Mouse (Mus musculus) thymus, adult 18-20 months (tissue): ENCODE data around the gene Sh3gl2.

Source experiments
- DNase-seq, 2 experiments: peaks; one replicate each; pipeline ENCODE4 v3.0.0; 2022; ENCODE audit warnings: mixed read lengths in 2 of 2

The Sh3gl2 gene

DNA sequence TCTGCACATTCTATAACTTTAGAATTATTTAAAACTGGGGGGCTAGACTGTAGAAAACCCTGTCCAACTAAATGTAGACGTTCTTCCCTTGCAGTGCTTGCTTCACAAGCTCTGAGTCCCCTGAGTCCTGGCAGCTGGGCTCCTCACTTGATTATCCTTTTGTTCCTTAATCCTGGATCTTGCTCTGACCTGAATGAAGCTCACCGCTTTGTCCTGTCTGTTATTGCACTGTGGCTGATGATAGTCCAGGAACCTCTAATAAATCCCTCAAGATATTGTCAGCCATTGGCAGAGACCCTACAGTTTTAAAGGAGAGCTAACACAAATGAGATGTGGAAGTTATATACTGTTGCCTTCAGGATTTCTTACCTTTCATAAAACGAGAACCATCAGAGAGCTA is 114.2 kb downstream of the Sh3gl2 start:
- no peak for DNase-seq

DNA sequence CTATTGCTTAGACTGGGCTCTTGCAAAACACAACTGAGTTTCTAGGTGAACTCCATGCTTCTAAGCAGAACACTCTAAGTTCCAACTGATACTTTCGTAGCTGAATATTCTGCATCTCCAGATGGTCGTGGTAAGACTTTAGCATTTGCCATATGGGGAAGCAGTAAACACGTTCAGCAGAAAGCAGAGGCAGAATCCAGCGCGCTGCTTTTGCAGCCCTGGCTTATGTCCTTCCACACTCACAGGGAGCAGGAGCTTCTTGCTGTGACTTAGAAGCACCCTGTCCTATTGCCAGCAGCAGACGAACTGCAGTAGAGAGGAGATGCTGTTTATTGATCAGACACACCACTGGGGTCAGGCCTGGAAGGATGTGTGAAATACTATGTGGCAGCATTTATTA is 120.5 kb downstream of the Sh3gl2 start:
- no peak for DNase-seq

GRCm38 (mm10) chr4:85326052-85326451 is 121.1 kb downstream of the Sh3gl2 start:
- DNase-seq, result no peak

GRCm38 (mm10) chr4:85334688-85335200 is 129.8 kb downstream of the Sh3gl2 start:
- no peak for DNase-seq

DNA sequence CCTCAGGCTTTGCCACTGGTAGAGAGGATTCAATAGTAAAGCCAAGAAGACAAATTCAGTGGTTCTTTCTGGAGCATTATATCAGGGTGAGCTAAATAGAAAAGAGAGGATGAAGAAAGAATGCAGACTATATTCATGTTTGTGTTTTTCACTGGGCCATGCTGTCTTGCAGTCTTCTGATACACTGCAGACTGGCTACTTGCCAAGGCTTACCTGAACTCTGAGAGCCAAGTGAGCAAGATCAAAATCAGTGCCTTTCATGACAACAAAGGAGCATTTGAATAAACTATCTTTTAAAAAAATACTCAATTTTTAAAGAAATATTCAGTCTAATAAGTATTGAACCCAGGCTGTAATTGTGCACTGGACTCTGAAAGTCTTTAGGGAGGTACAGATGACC is 131.4 kb downstream of the Sh3gl2 start:
- DNase-seq, result no peak

GRCm38 (mm10) chr4:85339126-85339525 is 134.2 kb downstream of the Sh3gl2 start:
- DNase-seq, result no peak

DNA sequence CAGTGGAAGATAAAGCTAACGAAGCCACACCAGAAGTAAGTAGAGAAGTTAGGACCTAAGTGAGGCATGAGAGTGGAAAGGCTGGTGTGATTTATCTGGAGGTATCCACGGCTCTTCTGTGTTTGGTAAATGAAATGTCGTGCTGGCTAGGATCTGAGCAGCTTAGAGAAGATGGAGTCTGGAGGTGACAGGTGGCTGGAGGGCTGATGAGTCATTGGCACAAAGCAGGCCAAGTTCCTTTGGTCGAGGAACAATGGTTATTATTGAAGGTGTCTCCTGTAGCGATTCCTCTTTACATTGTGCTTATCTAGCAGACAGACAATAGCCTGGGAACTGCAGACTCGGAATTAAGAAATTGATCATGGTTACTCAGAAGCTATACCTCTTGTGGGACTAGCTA is 135.8 kb downstream of the Sh3gl2 start:
- no peak for DNase-seq

- no peak for DNase-seq
These were observed 141.0 kb downstream of the Sh3gl2 start for GRCm38 (mm10) chr4:85345911-85346310.

- no peak for DNase-seq
These were observed 143.2 kb downstream of the Sh3gl2 start for GRCm38 (mm10) chr4:85348079-85348643.

DNA sequence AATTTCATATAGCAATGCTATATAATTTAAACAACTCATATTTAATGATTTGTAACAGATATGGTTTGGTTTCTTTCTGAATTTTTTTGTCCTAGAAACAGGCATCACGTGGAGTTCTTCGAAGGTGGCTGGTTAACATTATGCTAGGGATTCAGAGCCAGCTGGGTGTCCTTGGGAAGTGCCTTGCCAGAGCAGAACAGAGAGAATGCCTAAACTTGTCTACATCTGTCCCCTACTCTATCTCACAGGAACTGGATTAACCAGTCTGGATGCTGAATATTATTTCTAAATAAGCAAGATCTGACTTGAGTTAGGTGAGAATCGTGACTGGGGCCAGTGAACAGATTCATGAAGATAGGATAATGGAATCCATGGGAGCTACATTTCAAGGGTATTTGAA is 157.7 kb downstream of the Sh3gl2 start:
- no peak for DNase-seq

DNA sequence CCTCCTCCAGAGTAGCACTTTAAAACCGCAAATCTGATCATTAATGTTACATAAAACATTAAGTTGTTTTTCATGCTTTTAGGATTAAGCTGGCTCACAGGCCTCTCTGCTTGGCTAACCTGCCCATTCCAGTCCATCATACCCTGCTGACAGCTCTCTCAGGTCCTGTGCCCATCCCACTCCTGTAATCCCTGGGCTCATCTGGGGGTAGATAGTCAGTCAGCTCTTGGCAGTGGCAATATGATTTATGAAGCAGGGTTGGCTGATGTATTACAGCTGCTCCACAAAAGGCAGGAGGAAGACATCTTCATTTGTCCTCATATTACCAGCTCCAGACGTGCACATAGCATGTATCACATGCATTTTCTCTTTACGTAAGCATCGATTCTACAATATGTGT is 158.3 kb downstream of the Sh3gl2 start:
- DNase-seq, result no peak

DNA sequence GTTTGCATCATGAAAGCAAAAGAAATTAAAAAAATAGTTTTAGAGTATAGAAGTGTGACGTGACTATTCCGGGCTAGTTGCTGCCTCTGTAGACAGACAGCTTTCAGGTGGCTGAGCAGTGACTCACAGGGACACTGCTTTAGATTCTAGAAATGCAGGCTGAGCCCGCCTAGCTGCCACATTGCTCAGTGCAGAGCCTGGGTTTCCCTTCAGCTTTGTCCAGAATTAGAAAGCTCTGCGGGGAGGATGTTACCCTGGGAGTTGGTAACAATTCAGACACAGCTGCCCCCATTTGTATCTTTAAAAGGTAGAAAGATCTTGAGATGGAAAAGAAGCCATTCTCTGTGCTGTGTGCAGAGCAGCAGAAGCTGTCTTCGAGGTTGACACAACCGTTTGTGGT is 166.1 kb downstream of the Sh3gl2 start:
- DNase-seq, result no peak

DNA sequence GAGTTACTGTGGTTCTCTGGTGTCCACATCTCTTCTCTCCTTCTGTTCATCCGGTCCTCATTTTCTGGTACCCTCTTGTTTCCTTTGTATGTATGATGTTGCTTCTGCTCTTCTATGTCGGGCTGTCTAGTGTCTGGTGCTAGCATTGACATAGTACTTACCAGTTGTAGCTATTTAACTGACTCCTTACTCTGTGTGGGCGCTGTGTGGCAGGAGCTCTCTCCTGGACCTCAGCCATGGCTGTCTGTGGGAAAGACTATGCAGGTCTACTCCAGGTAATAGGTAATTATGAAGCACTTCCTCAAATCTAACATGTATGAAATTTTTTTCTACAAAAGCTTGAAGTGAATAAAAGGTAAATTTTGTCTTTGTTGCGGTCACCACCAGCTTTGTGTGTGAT is 169.9 kb downstream of the Sh3gl2 start:
- no peak for DNase-seq

DNA sequence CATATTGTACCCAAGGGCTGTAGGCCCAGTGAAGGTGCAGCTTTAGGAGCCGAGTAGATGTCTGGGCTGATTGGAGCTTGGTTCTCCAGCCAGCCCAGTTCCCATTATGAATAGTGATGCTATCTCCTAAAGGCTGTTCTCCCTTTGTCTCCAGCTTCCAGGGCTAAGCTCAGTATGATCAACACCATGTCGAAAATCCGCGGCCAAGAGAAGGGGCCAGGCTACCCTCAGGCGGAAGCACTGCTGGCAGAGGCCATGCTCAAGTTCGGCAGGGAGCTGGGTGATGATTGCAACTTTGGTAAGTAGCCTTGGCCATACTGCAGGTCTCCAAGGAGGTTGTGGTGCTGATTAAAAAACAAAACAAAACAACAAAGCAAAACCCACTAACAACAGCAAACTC is 171.3 kb downstream of the Sh3gl2 start:
- DNase-seq, result no peak

GRCm38 (mm10) chr4:85376610-85377009 is 171.7 kb downstream of the Sh3gl2 start:
- no peak for DNase-seq

GRCm38 (mm10) chr4:85385241-85385640 is 180.3 kb downstream of the Sh3gl2 start:
- no peak for DNase-seq

DNA sequence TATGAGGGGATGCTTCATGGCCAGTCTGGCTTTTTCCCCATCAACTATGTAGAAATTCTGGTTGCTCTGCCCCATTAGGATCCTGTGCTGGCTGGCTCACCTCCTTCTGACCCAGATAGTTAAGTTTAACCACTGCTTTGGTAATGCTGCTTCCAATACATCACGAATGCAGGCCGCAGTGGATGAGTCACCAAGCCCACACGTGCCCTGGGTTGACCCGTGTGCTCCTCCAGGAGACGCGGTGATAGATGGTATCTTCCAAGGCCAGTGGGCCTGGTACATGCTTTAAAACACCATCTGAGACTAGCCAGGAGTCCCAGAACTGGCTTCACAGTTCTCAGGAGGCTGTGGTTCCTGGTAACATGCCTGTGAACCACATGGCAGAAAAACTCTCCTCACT is 182.8 kb downstream of the Sh3gl2 start:
- DNase-seq, result no peak

GRCm38 (mm10) chr4:85391795-85392194 is 186.9 kb downstream of the Sh3gl2 start:
- no peak for DNase-seq

GRCm38 (mm10) chr4:85398765-85399164 is 193.8 kb downstream of the Sh3gl2 start:
- no peak for DNase-seq

DNA sequence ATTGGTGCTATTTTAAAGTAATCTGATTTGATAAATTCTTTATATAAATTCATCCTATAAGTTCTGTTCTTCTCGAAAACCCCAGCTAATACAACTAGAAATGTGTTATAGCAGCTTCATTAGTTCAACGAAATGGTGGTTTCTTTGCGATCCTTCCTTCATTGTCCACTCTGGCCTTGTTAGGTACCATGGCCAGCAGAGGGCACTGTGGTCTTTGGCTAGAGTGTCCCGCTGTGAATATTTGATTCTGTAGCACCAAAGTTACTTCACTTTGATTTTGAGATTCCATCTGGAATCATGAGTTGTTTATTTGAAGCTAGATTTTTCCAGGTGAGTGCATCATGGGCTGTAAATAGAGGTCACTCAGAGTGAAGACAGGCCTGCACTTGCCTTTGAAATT is 197.9 kb downstream of the Sh3gl2 start:
- DNase-seq, result no peak

GRCm38 (mm10) chr4:85404424-85405194 is 199.7 kb downstream of the Sh3gl2 start:
- no peak for DNase-seq

DNA sequence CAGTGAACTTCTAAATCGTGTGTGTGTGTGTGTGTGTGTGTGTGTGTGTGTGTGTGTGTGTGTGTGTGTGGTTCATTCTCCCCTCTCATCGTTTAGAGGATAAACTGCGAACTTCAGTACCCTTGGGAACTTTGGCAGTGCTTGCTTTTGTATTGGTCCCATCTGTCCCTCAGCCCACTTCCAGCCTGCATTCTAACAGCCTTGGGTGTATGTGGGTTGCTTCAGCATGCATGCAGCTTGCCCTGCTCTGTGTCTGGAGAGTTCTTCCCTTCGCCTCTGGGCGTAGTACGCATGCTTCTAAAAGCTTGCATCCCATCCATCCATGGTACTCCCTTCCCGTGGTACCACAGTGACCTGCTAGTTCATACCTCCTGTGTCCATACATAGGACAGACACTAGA is 200.3 kb downstream of the Sh3gl2 start:
- DNase-seq, result no peak

- DNase-seq, result no peak
These were observed 211.5 kb downstream of the Sh3gl2 start for GRCm38 (mm10) chr4:85416466-85416865.

DNA sequence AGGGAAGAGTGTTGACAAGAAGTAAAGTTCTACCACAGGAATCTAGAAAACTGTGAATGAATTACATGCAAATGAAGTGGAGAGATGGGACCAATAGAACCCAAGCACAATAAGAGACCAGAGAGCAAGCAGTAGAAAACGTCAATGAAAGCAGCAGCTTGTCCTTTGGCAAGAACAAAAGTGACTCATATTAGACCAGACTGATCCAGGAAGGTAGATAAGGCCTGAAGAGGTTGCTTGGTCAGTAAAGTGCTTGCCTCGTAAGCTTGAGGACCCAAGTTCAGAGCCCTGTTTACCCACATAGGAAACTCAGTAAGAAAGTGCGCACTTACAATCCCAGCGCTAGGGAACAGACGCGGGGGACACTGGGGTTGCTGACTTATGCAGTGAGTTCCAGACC is 215.5 kb downstream of the Sh3gl2 start:
- no peak for DNase-seq

DNA sequence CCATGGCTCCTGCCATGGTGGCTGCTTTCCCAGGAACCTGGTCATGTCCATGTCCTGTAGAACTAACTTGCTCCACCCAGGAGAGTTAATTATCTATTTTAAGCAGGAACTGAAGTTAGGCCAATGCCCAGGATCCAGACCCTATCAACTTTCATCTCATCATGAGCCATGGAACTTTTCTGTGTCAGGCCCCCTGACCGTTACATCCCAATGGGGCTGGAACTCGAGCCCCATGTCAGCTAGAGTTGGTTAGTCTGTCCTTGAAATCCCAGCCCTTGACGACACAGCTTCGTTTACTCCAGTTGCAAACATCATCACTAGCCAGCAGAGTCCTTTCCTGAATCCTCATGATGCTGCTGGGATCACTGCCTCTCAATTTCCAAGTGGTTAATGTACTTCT is 221.3 kb downstream of the Sh3gl2 start:
- DNase-seq, result no peak
